Mouse (Mus musculus) embryonic facial prominence, embryonic 11.5 days (tissue): ENCODE results near the gene Pdia3. TPM values are rescaled to one million over a fixed set of nuclear protein-coding genes. Genes with fewer than 3 reads are reported as not detected.
"Not testable (repeated sequence)": the region's sequence is repeated elsewhere in the genome, so short reads cannot be mapped to it uniquely, and the experiment has no call there.

Source experiments
- ATAC-seq: fragments of 200-750 bp; cut with Nextera tagmentation; replicated peaks from 2 replicates; pipeline ENCODE4 v1.8.0; 2017; ENCODE audit warnings: low read depth; ENCODE audit not compliant: insufficient number of reproducible peaks, low FRiP score, low TSS enrichment
- DNase-seq: peaks from one replicate; pipeline ENCODE4 v3.0.0-alpha.2; 2015; ENCODE audit warnings: low spot score
- H3K27ac ChIP-seq: fragments of 300-500 bp; sonication (generic); replicated peaks from 2 replicates; pipeline ENCODE4 v1.5.1; 2014; ENCODE audit warnings: mild to moderate bottlenecking, low read depth, low read length, control low read depth
- H3K27me3 ChIP-seq: fragments of 300-500 bp; sonication (generic); 2 replicates; pipeline ENCODE4 v1.6.1; 2014; ENCODE audit warnings: mild to moderate bottlenecking, low read length, moderate library complexity, mixed read lengths; ENCODE audit not compliant: control insufficient read depth, insufficient read depth
- H3K36me3 ChIP-seq: fragments of 300-500 bp; sonication (generic); replicated peaks from 2 replicates; pipeline ENCODE4 v1.6.1; 2014; ENCODE audit warnings: low read depth, mild to moderate bottlenecking, low read length, moderate library complexity, mixed read lengths; ENCODE audit not compliant: control insufficient read depth, insufficient read depth
- H3K4me1 ChIP-seq: fragments of 300-500 bp; sonication (generic); 2 replicates; pipeline ENCODE4 v1.6.1; 2014; ENCODE audit warnings: low read length, mixed read lengths; ENCODE audit not compliant: control insufficient read depth, insufficient read depth
- H3K4me2 ChIP-seq: fragments of 300-500 bp; sonication (generic); 2 replicates; pipeline ENCODE4 v1.6.1; 2014; ENCODE audit warnings: low read depth, mild to moderate bottlenecking, control low read depth, low read length, moderate library complexity
- H3K4me3 ChIP-seq: fragments of 300-500 bp; sonication (generic); 2 replicates; pipeline ENCODE4 v1.5.1; 2014; ENCODE audit warnings: low read depth, low read length, control low read depth
- H3K9ac ChIP-seq: fragments of 300-500 bp; sonication (generic); replicated peaks from 2 replicates; pipeline ENCODE4 v1.6.1; 2014; ENCODE audit warnings: mild to moderate bottlenecking, control low read depth, low read length
- H3K9me3 ChIP-seq: fragments of 300-500 bp; sonication (generic); replicated peaks from 2 replicates; pipeline ENCODE4 v1.6.1; 2016; ENCODE audit warnings: mild to moderate bottlenecking, low read length, inconsistent platforms, mixed read lengths; ENCODE audit not compliant: control insufficient read depth
- WGBS: fragments of 180-500 bp; shearing (Covaris S2); extraction: QIAGEN DNeasy Blood & Tissue Kit; methylation state at CpG from one replicate; pipeline ENCODE4 v1.1.7; 2014; 5-methylcytosine and 5-hydroxymethylcytosine counted together
- polyA plus RNA-seq: library from polyadenylated mRNA; unstranded; fragments of >200 nt; fragmentation: Nextera tagmentation; extraction: Ambion mirVana; gene quantifications from 2 replicates; pipeline ENCODE4 v1.2.1, GENCODE M21; 2014

Gene Pdia3
- polyA plus RNA-seq, 1 experiment from 2014 or later: 609 TPM

- H3K9me3 ChIP-seq: no peaks in the 10 kb centered on the region
- DNase-seq (no peak), ATAC-seq (no peak)
- H3K4me3 ChIP-seq: no peak within 1 kb of the TSS
- no peaks in the 10 kb centered on the region for H3K27me3 ChIP-seq
- H3K4me1 ChIP-seq: no peaks in the 10 kb centered on the region
- WGBS: 78% methylated on average over 4 of the region's 4 CpGs
- no peak within 1 kb of the TSS for H3K27ac ChIP-seq
- no peaks in the 10 kb centered on the region; the same call in 1 of the 2 replicates for H3K36me3 ChIP-seq
- no peak within 1 kb of the TSS for H3K9ac ChIP-seq
- no peak within 1 kb of the TSS for H3K4me2 ChIP-seq
These were observed 39.4 kb downstream of the Pdia3 start, which contains the start of gene Hypk for GRCm38 (mm10) chr2:121452990-121453389. Hypk (plus strand) TSS chr2:121453290.

DNA sequence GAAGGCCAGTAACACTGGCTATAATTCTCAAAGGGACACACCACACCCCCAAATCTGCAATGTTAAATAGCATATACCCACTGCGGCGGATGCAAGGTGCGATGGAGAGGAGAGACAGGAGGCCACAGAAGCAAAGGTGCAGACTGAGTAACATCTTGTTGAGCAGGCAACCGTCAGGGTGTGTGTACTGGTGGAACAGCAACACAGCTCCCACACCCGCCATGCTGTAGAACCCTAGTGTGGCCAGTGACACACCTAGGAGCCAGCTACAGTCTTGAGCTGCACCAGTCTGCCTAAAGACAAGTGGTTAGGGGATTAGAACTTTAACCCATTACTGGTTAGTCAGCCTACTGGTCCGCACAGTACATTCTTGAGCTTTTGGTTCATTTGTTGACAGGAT is 40.3 kb downstream of the Pdia3 start:
- WGBS: 90% methylated on average over 6 of the region's 6 CpGs
- no peaks in the 10 kb centered on the region for H3K27me3 ChIP-seq
- ATAC-seq (no peak), DNase-seq (no peak)
- no peaks in the 10 kb centered on the region for H3K9me3 ChIP-seq
- no peak overlapping the region for H3K4me3 ChIP-seq
- no peak overlapping the region for H3K4me2 ChIP-seq
- H3K4me1 ChIP-seq: no peaks in the 10 kb centered on the region
- H3K27ac ChIP-seq: no peak overlapping the region
- H3K9ac ChIP-seq: no peak overlapping the region
- no peaks in the 10 kb centered on the region; the same call in 1 of the 2 replicates for H3K36me3 ChIP-seq

GRCm38 (mm10) chr2:121455534-121455933 is 42.0 kb downstream of the Pdia3 start:
- Histone ChIP-seq H3K4me3 (no peak overlapping the region), H3K4me1 (no peaks in the 10 kb centered on the region), H3K9ac (no peak overlapping the region), H3K4me2 (no peak overlapping the region), H3K9me3 (no peaks in the 10 kb centered on the region), H3K27me3 (no peaks in the 10 kb centered on the region), H3K27ac (no peak overlapping the region), H3K36me3 (no peaks in the 10 kb centered on the region; the same call in 1 of the 2 replicates)
- WGBS: 78% methylated on average over 5 of the region's 5 CpGs
- ATAC-seq (no peak), DNase-seq (no peak)

DNA sequence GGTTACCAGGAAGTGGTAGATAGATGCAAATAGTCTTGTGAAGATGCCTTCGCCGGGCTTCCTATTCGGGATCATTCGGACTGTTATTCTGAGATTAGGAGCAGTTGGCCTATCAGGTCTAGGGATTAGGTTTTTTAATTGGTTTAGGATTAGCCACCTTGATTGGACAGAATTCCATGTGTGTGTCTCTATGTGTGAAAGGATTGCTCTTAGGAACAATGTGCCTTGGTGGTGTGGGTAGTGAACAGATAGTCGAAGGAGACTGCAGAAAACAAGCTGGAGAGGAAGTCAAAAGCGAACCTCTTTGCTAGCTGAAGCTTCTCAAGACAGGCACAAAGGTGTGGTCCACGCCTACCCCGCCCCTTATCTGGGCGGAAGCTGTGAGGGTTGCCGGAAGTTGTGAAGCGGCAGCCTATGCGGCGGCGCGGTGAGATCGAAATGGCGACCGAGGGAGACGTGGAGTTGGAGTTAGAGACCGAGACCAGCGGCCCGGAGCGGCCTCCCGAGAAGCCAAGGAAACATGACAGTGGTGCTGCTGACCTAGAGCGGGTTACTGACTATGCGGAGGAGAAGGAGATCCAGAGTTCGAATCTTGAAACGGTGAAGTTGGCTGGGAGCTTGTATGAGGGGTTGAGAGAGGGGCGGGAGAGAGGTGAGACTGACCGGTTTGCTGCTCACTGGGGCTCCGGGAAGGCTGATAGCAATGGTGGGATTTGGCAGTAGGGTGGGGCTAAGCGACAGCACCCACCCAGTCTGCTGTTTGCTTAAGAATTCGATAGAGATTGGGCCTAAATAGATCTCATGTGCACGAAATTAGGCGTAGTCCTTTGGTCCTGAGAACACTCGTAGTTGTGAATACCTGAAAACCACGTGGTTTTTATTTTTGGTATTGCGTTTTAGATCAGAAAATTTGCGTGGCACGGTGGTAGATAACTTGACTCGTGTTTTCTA is 43.4 kb downstream of the Pdia3 start, which contains the start of gene Serinc4:
Serinc4 (minus strand) TSS at position 90 of the 951 bp plus-strand sequence.
- H3K9ac ChIP-seq: peak within 1 kb of the TSS; percentile 77
- H3K4me3 ChIP-seq: peak within 1 kb of the TSS; percentile 78
- peak within 1 kb of the TSS; percentile 61 for H3K4me2 ChIP-seq
- H3K9me3 ChIP-seq: no peaks in the 10 kb centered on the region
- peak; percentile 92 for DNase-seq
- ATAC-seq: peak; percentile 85
- H3K36me3 ChIP-seq: no peaks in the 10 kb centered on the region; the same call in 1 of the 2 replicates
- WGBS: 5% methylated on average over 41 of the region's 41 CpGs
- peak within 1 kb of the TSS; percentile 22; the same call in 1 of the 2 replicates for H3K27ac ChIP-seq
- no peaks in the 10 kb centered on the region for H3K4me1 ChIP-seq
- no peaks in the 10 kb centered on the region for H3K27me3 ChIP-seq

GRCm38 (mm10) chr2:121460071-121460470 is 46.5 kb downstream of the Pdia3 start:
- Histone ChIP-seq H3K4me1 (no peaks in the 10 kb centered on the region), H3K4me2 (no peak overlapping the region), H3K27me3 (no peaks in the 10 kb centered on the region), H3K9me3 (no peaks in the 10 kb centered on the region), H3K4me3 (no peak overlapping the region), H3K9ac (no peak overlapping the region), H3K36me3 (no peaks in the 10 kb centered on the region), H3K27ac (no peak overlapping the region)
- 73% methylated on average over 2 of the region's 2 CpGs for WGBS
- ATAC-seq (no peak), DNase-seq (no peak)

DNA sequence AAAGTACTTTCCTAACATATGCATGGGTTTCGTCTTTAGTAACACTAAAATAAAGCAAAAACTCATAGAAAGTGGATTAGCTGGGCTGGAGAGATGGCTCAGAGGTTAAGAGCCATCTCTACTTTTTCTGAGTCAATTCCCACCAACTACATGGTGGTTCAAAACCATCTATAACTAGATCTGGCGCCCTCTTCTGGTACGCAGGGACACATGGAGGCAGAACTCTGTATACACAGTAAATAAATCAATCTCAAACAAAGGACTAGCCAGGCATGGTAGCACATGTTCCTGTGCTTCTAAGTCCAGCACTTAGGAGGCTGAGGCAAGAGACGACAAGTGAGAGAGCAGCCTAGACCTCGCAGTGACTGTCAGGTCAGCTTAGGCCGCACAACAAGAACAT is 55.4 kb downstream of the Pdia3 start:
- H3K9me3 ChIP-seq, H3K4me1 ChIP-seq, H3K36me3 ChIP-seq, ATAC-seq, H3K4me3 ChIP-seq, H3K9ac ChIP-seq, H3K27ac ChIP-seq, DNase-seq, H3K27me3 ChIP-seq, H3K4me2 ChIP-seq: not testable (repeated sequence)
- WGBS: 74% methylated on average over 2 of the region's 6 CpGs

DNA sequence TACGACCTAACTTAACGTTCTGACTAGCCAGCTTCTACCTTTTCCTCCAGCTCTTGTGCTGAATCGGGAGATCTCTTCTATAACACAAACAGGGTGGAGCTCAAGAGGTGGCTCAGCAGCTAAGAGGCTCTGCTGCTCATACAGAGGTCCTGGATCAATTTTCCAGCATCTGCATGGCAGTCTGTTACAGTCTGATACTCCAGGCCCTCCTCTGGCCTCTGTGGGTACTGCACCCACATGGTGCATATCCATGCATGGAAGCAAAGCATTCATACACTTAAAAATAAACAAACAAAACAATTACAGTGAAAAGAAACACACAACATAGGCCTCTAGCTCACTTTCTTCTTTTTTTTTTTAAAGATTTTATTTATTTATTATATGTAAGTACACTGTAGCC is 59.2 kb downstream of the Pdia3 start:
- not testable (repeated sequence) for H3K4me2 ChIP-seq, H3K27me3 ChIP-seq, H3K9ac ChIP-seq, H3K4me1 ChIP-seq, H3K36me3 ChIP-seq, DNase-seq, ATAC-seq, H3K4me3 ChIP-seq, H3K9me3 ChIP-seq, H3K27ac ChIP-seq
- WGBS: 98% methylated on average over 3 of the region's 3 CpGs
